Mouse (Mus musculus): Measurements from ENCODE around the gene Ccser1. TPM values are rescaled to one million over a fixed set of nuclear protein-coding genes. Genes with fewer than 3 reads are reported as not detected.

Ccser1 gene
- polyA plus RNA-seq, 1 experiment from 2014 or later: 6.1 TPM

- ATAC-seq (ENCODE audit: low FRiP score) (0 out of 2 replicates have a peak, but pooled peaks have one; percentile 42), DNase-seq (ENCODE audit: low spot score, missing footprints) (no peak)
- H3K36me3 ChIP-seq (ENCODE audit: control insufficient read depth, insufficient read depth, low read length): no peaks in the 10 kb centered on the region
- H3K9ac ChIP-seq (ENCODE audit: low read length): no peak overlapping the region
- H3K27ac ChIP-seq (ENCODE audit: low read depth, low read length): no peak overlapping the region
- H3K4me3 ChIP-seq (ENCODE audit: low read depth, low read length): no peak overlapping the region
- no peak overlapping the region for H3K4me2 ChIP-seq
- WGBS: 45% methylated on average over 1 of the region's 1 CpGs
- no peaks in the 10 kb centered on the region for H3K9me3 ChIP-seq (ENCODE audit: control insufficient read depth, low read length)
- H3K27me3 ChIP-seq (ENCODE audit: control insufficient read depth, insufficient read depth, low read length): no peaks in the 10 kb centered on the region
- no peaks in the 10 kb centered on the region for H3K4me1 ChIP-seq (ENCODE audit: control insufficient read depth, insufficient read depth, low read length)
Measured at GRCm38 (mm10) chr6:61729065-61729464, 548.9 kb downstream of the Ccser1 start.

GRCm38 (mm10) chr6:61730088-61730880 is 550.2 kb downstream of the Ccser1 start:
- no peak for ATAC-seq (ENCODE audit: low FRiP score)
- H3K4me1 ChIP-seq (ENCODE audit: control insufficient read depth, insufficient read depth, low read length): no peaks in the 10 kb centered on the region
- 84% methylated on average over 5 of the region's 5 CpGs for WGBS

GRCm38 (mm10) chr6:61746346-61746745 is 566.2 kb downstream of the Ccser1 start:
- no peaks in the 10 kb centered on the region for H3K36me3 ChIP-seq (ENCODE audit: control insufficient read depth, insufficient read depth, low read length)
- no peaks in the 10 kb centered on the region for H3K27me3 ChIP-seq (ENCODE audit: control insufficient read depth, insufficient read depth, low read length)
- WGBS: 81% methylated on average over 1 of the region's 1 CpGs
- H3K4me3 ChIP-seq (ENCODE audit: low read depth, low read length): no peak overlapping the region
- DNase-seq (ENCODE audit: low spot score, missing footprints): no peak
- no peak overlapping the region for H3K27ac ChIP-seq (ENCODE audit: low read depth, low read length)
- H3K9me3 ChIP-seq (ENCODE audit: control insufficient read depth, low read length): no peaks in the 10 kb centered on the region
- H3K4me2 ChIP-seq: no peak overlapping the region
- no peak for ATAC-seq (ENCODE audit: low FRiP score)
- H3K4me1 ChIP-seq (ENCODE audit: control insufficient read depth, insufficient read depth, low read length): no peaks in the 10 kb centered on the region
- H3K9ac ChIP-seq (ENCODE audit: low read length): no peak overlapping the region

More at GRCm38 (mm10) chr6:61730088-61730880, 550.2 kb downstream of the Ccser1 start:
- Histone ChIP-seq H3K9me3 (ENCODE audit: control insufficient read depth, low read length) (no peaks in the 10 kb centered on the region), H3K36me3 (ENCODE audit: control insufficient read depth, insufficient read depth, low read length) (no peaks in the 10 kb centered on the region), H3K27ac (ENCODE audit: low read depth, low read length) (no peak overlapping the region), H3K27me3 (ENCODE audit: control insufficient read depth, insufficient read depth, low read length) (no peaks in the 10 kb centered on the region), H3K9ac (ENCODE audit: low read length) (no peak overlapping the region), H3K4me2 (no peak overlapping the region), H3K4me3 (ENCODE audit: low read depth, low read length) (no peak overlapping the region)
- DNase-seq (ENCODE audit: low spot score, missing footprints): no peak

GRCm38 (mm10) chr6:61762135-61762534 is 582.0 kb downstream of the Ccser1 start:
- Histone ChIP-seq H3K27ac (ENCODE audit: low read depth, low read length) (no peak overlapping the region), H3K4me3 (ENCODE audit: low read depth, low read length) (no peak overlapping the region), H3K36me3 (ENCODE audit: control insufficient read depth, insufficient read depth, low read length) (no peaks in the 10 kb centered on the region), H3K27me3 (ENCODE audit: control insufficient read depth, insufficient read depth, low read length) (no peaks in the 10 kb centered on the region), H3K4me1 (ENCODE audit: control insufficient read depth, insufficient read depth, low read length) (no peaks in the 10 kb centered on the region), H3K4me2 (no peak overlapping the region), H3K9ac (ENCODE audit: low read length) (no peak overlapping the region), H3K9me3 (ENCODE audit: control insufficient read depth, low read length) (no peaks in the 10 kb centered on the region)
- ATAC-seq (ENCODE audit: low FRiP score) (no peak), DNase-seq (ENCODE audit: low spot score, missing footprints) (no peak)
- 85% methylated on average over 3 of the region's 3 CpGs for WGBS

GRCm38 (mm10) chr6:61763379-61763778 is 583.3 kb downstream of the Ccser1 start:
- no peak for ATAC-seq (ENCODE audit: low FRiP score)
- H3K9me3 ChIP-seq (ENCODE audit: control insufficient read depth, low read length): no peaks in the 10 kb centered on the region
- 66% methylated on average over 5 of the region's 5 CpGs for WGBS

GRCm38 (mm10) chr6:61765801-61766200 is 585.7 kb downstream of the Ccser1 start:
- no peak overlapping the region for H3K9ac ChIP-seq (ENCODE audit: low read length)
- 86% methylated on average over 2 of the region's 2 CpGs for WGBS
- H3K36me3 ChIP-seq (ENCODE audit: control insufficient read depth, insufficient read depth, low read length): no peaks in the 10 kb centered on the region
- H3K27ac ChIP-seq (ENCODE audit: low read depth, low read length): no peak overlapping the region
- no peak overlapping the region for H3K4me3 ChIP-seq (ENCODE audit: low read depth, low read length)
- H3K4me1 ChIP-seq (ENCODE audit: control insufficient read depth, insufficient read depth, low read length): no peaks in the 10 kb centered on the region
- no peaks in the 10 kb centered on the region for H3K27me3 ChIP-seq (ENCODE audit: control insufficient read depth, insufficient read depth, low read length)
- DNase-seq (ENCODE audit: low spot score, missing footprints) (no peak), ATAC-seq (ENCODE audit: low FRiP score) (no peak)
- H3K9me3 ChIP-seq (ENCODE audit: control insufficient read depth, low read length): no peaks in the 10 kb centered on the region
- no peak overlapping the region for H3K4me2 ChIP-seq

More at GRCm38 (mm10) chr6:61763379-61763778, 583.3 kb downstream of the Ccser1 start:
- Histone ChIP-seq H3K4me3 (ENCODE audit: low read depth, low read length) (no peak overlapping the region), H3K27ac (ENCODE audit: low read depth, low read length) (no peak overlapping the region), H3K9ac (ENCODE audit: low read length) (no peak overlapping the region), H3K4me2 (no peak overlapping the region), H3K27me3 (ENCODE audit: control insufficient read depth, insufficient read depth, low read length) (no peaks in the 10 kb centered on the region), H3K36me3 (ENCODE audit: control insufficient read depth, insufficient read depth, low read length) (no peaks in the 10 kb centered on the region), H3K4me1 (ENCODE audit: control insufficient read depth, insufficient read depth, low read length) (no peaks in the 10 kb centered on the region)
- DNase-seq (ENCODE audit: low spot score, missing footprints): no peak

- H3K4me3 ChIP-seq (ENCODE audit: low read depth, low read length): no peak overlapping the region
- no peaks in the 10 kb centered on the region for H3K4me1 ChIP-seq (ENCODE audit: control insufficient read depth, insufficient read depth, low read length)
- 85% methylated on average over 8 of the region's 8 CpGs for WGBS
- no peaks in the 10 kb centered on the region for H3K27me3 ChIP-seq (ENCODE audit: control insufficient read depth, insufficient read depth, low read length)
- no peaks in the 10 kb centered on the region for H3K36me3 ChIP-seq (ENCODE audit: control insufficient read depth, insufficient read depth, low read length)
- H3K27ac ChIP-seq (ENCODE audit: low read depth, low read length): no peak overlapping the region
- DNase-seq (ENCODE audit: low spot score, missing footprints) (no peak), ATAC-seq (ENCODE audit: low FRiP score) (no peak)
- H3K9me3 ChIP-seq (ENCODE audit: control insufficient read depth, low read length): no peaks in the 10 kb centered on the region
- H3K9ac ChIP-seq (ENCODE audit: low read length): no peak overlapping the region
- no peak overlapping the region for H3K4me2 ChIP-seq
Measured at GRCm38 (mm10) chr6:61767151-61767550, 587.0 kb downstream of the Ccser1 start.

GRCm38 (mm10) chr6:61786706-61787105 is 606.6 kb downstream of the Ccser1 start:
- no peak for ATAC-seq (ENCODE audit: low FRiP score)
- no peaks in the 10 kb centered on the region for H3K4me1 ChIP-seq (ENCODE audit: control insufficient read depth, insufficient read depth, low read length)
- no peak overlapping the region for H3K4me2 ChIP-seq
- no peaks in the 10 kb centered on the region for H3K9me3 ChIP-seq (ENCODE audit: control insufficient read depth, low read length)
- H3K27me3 ChIP-seq (ENCODE audit: control insufficient read depth, insufficient read depth, low read length): no peaks in the 10 kb centered on the region
- no peaks in the 10 kb centered on the region for H3K36me3 ChIP-seq (ENCODE audit: control insufficient read depth, insufficient read depth, low read length)
- H3K4me3 ChIP-seq (ENCODE audit: low read depth, low read length): no peak overlapping the region
- H3K27ac ChIP-seq (ENCODE audit: low read depth, low read length): no peak overlapping the region
- WGBS: 81% methylated on average over 2 of the region's 2 CpGs
- no peak for DNase-seq (ENCODE audit: low spot score, missing footprints)
- no peak overlapping the region for H3K9ac ChIP-seq (ENCODE audit: low read length)

GRCm38 (mm10) chr6:61800889-61801288 is 620.8 kb downstream of the Ccser1 start:
- Histone ChIP-seq H3K4me1 (ENCODE audit: control insufficient read depth, insufficient read depth, low read length) (no peaks in the 10 kb centered on the region), H3K27ac (ENCODE audit: low read depth, low read length) (no peak overlapping the region), H3K36me3 (ENCODE audit: control insufficient read depth, insufficient read depth, low read length) (no peaks in the 10 kb centered on the region), H3K9me3 (ENCODE audit: control insufficient read depth, low read length) (no peaks in the 10 kb centered on the region), H3K4me3 (ENCODE audit: low read depth, low read length) (no peak overlapping the region), H3K4me2 (no peak overlapping the region), H3K9ac (ENCODE audit: low read length) (no peak overlapping the region), H3K27me3 (ENCODE audit: control insufficient read depth, insufficient read depth, low read length) (no peaks in the 10 kb centered on the region)
- no peak for DNase-seq (ENCODE audit: low spot score, missing footprints)
- WGBS: 49% methylated on average over 3 of the region's 3 CpGs
- ATAC-seq (ENCODE audit: low FRiP score): no peak

Data from midbrain, embryonic 11.5 days (tissue).